Mouse (Mus musculus): Measurements from ENCODE around the gene Fbxl15. TPM values are rescaled to one million over a fixed set of nuclear protein-coding genes. Genes with fewer than 3 reads are reported as not detected.

Fbxl15 gene
- polyA plus RNA-seq, 1 experiment = 38.8 TPM

DNA sequence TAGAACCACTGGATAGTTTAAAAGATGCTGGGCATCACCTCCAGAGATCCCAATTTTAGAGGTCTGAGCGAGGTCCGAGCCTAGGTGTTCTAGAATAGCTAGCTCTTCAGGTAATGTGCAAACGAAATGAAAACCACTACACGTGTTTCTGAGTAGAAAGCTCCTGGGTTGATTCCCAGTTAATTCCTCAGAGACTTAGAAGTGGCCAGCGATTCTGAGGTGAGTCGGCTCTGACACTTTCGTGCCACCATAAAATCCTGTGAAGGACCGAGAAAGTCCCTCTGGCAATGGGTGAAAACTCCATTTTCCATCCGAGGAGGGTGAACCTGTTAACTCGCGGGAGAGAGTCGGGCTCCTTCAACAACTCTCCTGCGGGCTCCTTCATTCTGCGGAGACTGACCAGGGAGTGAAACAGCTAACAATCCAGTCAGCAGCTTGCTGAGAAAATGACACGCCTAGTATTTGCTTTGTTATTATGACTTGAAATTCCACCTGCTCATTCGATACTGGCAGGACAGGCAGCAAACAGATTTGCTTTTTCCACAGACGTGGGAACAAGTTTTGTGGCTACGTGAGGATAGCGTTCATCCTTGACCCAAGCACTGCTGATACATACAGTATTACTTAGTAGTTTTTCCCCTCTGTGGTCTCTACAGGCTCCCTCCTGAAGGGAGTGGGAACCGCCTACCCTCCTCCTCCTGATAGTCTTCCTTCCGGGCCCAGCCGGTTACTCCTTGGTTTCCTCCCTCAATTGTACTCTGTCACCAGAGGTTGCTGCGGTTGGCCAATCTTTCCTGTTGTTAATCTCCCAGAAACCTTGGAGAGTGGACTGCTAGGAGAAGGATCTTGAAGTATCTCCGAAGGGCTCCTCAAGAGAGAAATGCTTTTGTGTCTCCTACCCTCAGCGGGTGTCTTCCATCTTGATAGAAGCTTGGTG, 29.6 kb downstream of the Fbxl15 start:
- no peak for TF ChIP-seq CTCF (IDR thresholded peaks at IDR 0.05; ENCODE audit: borderline replicate concordance, insufficient read depth, low read depth, low read length)
- TF ChIP-seq POLR2A (IDR thresholded peaks at IDR 0.05; ENCODE audit: borderline replicate concordance, insufficient read depth, low read length) = no peak
- peak in 1 of 2 experiments; percentile 23 for DNase-seq
- Histone ChIP-seq H3K4me3 (replicated peaks; ENCODE audit: insufficient read depth, low read depth, low read length) (peak overlapping the region; percentile 83), H3K4me1 (ENCODE audit: control insufficient read depth, insufficient read depth, low read length) (no peaks in the 10 kb centered on the region), H3K27ac (ENCODE audit: insufficient read depth, low read length) (peak overlapping the region; percentile 43; the same call in 1 of the 2 replicates), H3K27me3 (ENCODE audit: control insufficient read depth, insufficient read depth, low read length) (no peaks in the 10 kb centered on the region)
- WGBS = 40% methylated on average over 25 of the region's 25 CpGs

DNA sequence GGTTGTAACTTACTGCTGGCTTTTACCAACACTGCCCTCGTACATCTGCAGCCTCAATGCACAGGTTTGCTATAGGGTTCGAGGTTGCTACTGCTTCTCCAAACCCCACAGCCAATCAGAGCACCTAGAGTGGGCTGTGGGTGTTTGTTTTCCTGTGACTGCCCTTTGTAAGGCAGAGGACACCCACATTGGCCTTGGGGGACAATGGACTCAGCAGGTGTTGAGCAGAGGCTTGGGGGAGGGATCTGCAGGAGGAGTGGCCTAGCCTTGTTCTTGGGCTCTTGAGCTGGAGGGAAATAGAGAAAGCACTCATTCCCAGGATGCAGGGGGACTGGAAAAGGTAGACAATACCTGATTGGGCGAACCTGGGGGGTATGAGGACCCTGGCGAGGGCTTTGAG, 30.4 kb downstream of the Fbxl15 start:
- H3K4me3 ChIP-seq (replicated peaks; ENCODE audit: insufficient read depth, low read depth, low read length) = no peak overlapping the region
- no peaks in the 10 kb centered on the region for H3K27me3 ChIP-seq (ENCODE audit: control insufficient read depth, insufficient read depth, low read length)
- H3K4me1 ChIP-seq (ENCODE audit: control insufficient read depth, insufficient read depth, low read length) = no peaks in the 10 kb centered on the region
- TF ChIP-seq CTCF (IDR thresholded peaks at IDR 0.05; ENCODE audit: borderline replicate concordance, insufficient read depth, low read depth, low read length) (no peak), POLR2A (IDR thresholded peaks at IDR 0.05; ENCODE audit: borderline replicate concordance, insufficient read depth, low read length) (no peak)
- 78% methylated on average over 4 of the region's 4 CpGs for WGBS
- H3K27ac ChIP-seq (ENCODE audit: insufficient read depth, low read length) = no peak overlapping the region
- DNase-seq = no peak

DNA sequence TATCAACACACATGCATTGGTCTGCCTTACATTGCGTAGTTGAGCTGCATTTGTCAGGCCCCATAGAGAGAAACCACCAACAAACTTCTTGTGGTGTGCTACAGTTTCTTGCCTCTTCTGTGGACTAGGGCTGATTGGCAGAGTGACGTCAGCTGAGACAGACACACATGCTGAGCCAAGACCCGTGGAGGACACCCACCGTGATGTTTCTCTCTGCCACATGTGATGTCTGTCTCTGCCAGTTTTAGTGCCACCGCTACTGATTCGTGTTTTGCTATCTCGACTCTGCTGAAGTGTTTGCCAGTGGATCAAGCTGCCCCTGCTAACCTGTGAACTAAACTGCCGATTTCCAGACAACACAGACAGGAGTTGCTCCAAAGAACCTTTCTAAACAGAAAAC, 34.1 kb downstream of the Fbxl15 start:
- WGBS = 21% methylated on average over 8 of the region's 8 CpGs
- Histone ChIP-seq H3K4me1 (ENCODE audit: control insufficient read depth, insufficient read depth, low read length) (no peaks in the 10 kb centered on the region), H3K4me3 (replicated peaks; ENCODE audit: insufficient read depth, low read depth, low read length) (no peak overlapping the region), H3K27me3 (ENCODE audit: control insufficient read depth, insufficient read depth, low read length) (no peaks in the 10 kb centered on the region), H3K27ac (ENCODE audit: insufficient read depth, low read length) (no peak overlapping the region)
- peak in 1 of 2 experiments; percentile 16 for DNase-seq
- TF ChIP-seq POLR2A (IDR thresholded peaks at IDR 0.05; ENCODE audit: borderline replicate concordance, insufficient read depth, low read length) = no peak
- TF ChIP-seq CTCF (IDR thresholded peaks at IDR 0.05; ENCODE audit: borderline replicate concordance, insufficient read depth, low read depth, low read length) = no peak

DNA sequence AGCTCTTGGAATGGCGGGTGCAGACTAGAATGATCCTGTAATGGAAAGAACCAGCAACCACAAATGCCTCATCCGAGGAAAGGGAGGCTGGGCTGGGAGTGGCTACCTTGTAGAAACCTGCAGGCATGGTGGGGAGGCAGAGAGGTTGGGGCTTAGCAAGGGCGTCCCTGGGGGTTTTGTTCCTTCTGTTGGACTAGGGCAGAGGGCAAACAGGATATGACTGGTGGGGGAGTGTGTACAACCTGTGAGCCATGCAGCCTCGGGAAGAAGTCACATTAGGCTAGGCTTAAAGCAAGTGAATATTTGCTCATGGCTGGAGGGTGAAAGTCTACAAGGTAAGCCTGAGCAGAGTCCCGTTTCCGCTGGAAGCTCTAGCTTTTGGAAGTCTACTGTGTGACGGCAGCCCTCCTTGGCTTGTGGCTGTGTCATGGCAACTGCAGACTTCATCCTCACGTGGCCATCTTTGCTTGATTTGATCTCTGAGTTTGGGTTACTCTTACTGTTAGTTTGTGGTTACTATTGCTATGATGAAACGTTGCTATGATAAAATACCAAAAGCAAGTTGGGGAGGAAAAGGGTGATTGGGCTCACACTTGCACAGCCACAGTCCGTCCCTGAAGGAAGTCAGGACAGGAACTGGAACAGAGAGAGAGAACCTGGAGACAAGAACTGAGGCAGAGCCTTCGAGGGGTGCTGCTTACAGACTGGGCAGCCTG, 35.5 kb downstream of the Fbxl15 start:
- TF ChIP-seq CTCF (IDR thresholded peaks at IDR 0.05; ENCODE audit: borderline replicate concordance, insufficient read depth, low read depth, low read length) = no peak
- 85% methylated on average over 11 of the region's 11 CpGs for WGBS

DNA sequence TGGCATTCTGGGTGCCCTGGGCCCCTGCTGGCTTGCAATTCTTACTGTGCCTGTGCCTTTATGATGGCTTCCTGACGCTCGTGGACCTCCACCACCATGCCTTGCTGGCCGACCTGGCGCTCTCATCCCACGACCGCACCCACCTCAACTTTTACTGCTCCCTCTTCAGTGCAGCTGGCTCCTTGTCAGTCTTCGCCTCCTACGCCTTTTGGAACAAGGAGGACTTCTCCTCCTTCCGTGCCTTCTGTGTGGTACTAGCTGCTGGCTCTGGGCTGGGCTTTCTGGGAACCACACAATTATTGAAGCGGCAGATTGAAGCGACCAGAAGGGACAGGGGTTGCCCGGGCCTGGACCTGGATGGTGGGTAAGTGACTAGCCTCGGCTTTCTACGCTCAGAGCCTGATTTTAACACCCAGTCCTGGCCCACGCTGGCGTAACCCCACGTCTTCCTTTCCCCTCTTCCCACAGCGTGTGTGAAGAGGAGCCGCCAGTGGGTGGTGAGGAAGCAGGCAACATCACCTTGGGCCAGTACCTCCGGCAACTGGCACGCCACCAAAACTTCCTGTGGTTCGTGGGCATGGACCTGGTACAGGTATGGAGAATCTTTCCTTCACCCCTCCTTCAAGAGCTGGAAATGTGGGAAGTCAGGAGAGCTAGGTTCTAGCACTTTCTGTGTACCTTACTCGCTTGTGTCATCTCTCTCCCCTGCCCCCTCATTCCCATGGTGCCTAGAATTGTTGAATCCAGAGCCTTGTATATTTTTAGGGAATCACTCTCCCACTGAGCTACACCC, 40.0 kb downstream of the Fbxl15 start:
- 46% methylated on average over 23 of the region's 23 CpGs for WGBS
- Histone ChIP-seq H3K27me3 (ENCODE audit: control insufficient read depth, insufficient read depth, low read length) (no peaks in the 10 kb centered on the region), H3K27ac (ENCODE audit: insufficient read depth, low read length) (no peak overlapping the region), H3K4me1 (ENCODE audit: control insufficient read depth, insufficient read depth, low read length) (peaks cover 8% of the 10 kb centered on the region; the same call in 1 of the 2 replicates), H3K4me3 (replicated peaks; ENCODE audit: insufficient read depth, low read depth, low read length) (no peak overlapping the region)
- DNase-seq = no peak
- no peak for TF ChIP-seq CTCF (IDR thresholded peaks at IDR 0.05; ENCODE audit: borderline replicate concordance, insufficient read depth, low read depth, low read length)
- TF ChIP-seq POLR2A (IDR thresholded peaks at IDR 0.05; ENCODE audit: borderline replicate concordance, insufficient read depth, low read length) = no peak

More for the DNA sequence above, 35.5 kb downstream of the Fbxl15 start:
- Histone ChIP-seq H3K4me1 (ENCODE audit: control insufficient read depth, insufficient read depth, low read length) (peaks cover 8% of the 10 kb centered on the region; the same call in 1 of the 2 replicates), H3K4me3 (replicated peaks; ENCODE audit: insufficient read depth, low read depth, low read length) (no peak overlapping the region), H3K27me3 (ENCODE audit: control insufficient read depth, insufficient read depth, low read length) (no peaks in the 10 kb centered on the region), H3K27ac (ENCODE audit: insufficient read depth, low read length) (no peak overlapping the region)
- no peak for DNase-seq

DNA sequence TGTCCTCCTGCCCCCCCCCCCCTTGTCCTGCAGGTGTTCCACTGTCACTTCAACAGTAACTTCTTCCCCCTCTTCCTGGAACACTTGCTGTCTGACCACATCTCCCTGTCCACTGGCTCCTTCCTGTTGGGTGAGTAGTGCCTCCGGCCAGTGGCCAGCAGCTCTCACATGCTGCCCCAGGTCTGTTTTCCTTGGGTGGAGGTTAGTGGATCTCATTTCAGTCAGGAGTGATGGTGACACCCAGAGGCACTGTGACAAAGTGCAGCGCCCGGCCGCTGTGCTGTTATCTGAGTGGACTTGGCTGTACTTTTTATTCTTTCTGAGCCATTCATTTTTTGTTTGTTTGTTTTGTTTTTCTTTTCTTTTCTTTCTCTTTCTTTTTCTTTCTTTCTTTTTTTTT, 41.2 kb downstream of the Fbxl15 start:
- H3K4me1 ChIP-seq (ENCODE audit: control insufficient read depth, insufficient read depth, low read length) = peaks cover 8% of the 10 kb centered on the region; the same call in 1 of the 2 replicates
- no peak overlapping the region for H3K4me3 ChIP-seq (replicated peaks; ENCODE audit: insufficient read depth, low read depth, low read length)
- no peak overlapping the region for H3K27ac ChIP-seq (ENCODE audit: insufficient read depth, low read length)
- TF ChIP-seq POLR2A (IDR thresholded peaks at IDR 0.05; ENCODE audit: borderline replicate concordance, insufficient read depth, low read length) (no peak), CTCF (IDR thresholded peaks at IDR 0.05; ENCODE audit: borderline replicate concordance, insufficient read depth, low read depth, low read length) (peak; percentile 81)
- DNase-seq = peak; percentile 66 to 79
- no peaks in the 10 kb centered on the region for H3K27me3 ChIP-seq (ENCODE audit: control insufficient read depth, insufficient read depth, low read length)
- WGBS = 11% methylated on average over 4 of the region's 4 CpGs

DNA sequence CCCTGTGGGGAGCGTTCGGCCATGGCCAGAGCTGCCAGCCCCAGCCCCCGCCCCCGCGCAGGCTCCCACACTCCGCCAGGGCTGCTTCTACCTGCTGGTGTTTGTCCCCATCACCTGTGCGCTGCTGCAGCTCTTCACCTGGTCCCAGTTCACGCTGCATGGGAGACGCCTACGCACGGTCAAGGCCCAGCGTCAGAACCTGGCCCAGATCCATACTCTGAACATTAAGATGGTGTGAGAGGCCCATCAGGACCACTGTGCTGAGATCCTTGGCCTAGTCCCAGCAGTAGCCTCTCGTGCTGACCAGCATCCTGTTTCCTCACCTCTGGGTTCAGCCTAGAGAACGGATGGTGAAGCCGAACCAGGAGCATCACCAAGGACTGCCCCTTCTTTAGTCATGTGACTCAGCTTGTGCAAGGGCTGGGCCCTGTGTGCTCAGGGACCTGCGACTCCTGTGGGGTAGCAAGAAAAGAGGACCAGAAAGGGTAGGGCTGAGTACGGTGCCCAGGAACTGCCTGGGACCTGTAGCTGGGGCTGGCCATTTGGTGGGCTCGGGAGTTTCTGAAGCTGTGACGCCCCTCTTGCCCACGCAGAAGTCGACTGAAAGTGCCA, 46.6 kb downstream of the Fbxl15 start:
- Histone ChIP-seq H3K27me3 (ENCODE audit: control insufficient read depth, insufficient read depth, low read length) (no peaks in the 10 kb centered on the region), H3K27ac (ENCODE audit: insufficient read depth, low read length) (no peak overlapping the region), H3K4me3 (replicated peaks; ENCODE audit: insufficient read depth, low read depth, low read length) (no peak overlapping the region), H3K4me1 (ENCODE audit: control insufficient read depth, insufficient read depth, low read length) (peaks cover 5% of the 10 kb centered on the region)
- TF ChIP-seq CTCF (IDR thresholded peaks at IDR 0.05; ENCODE audit: borderline replicate concordance, insufficient read depth, low read depth, low read length) = no peak
- TF ChIP-seq POLR2A (IDR thresholded peaks at IDR 0.05; ENCODE audit: borderline replicate concordance, insufficient read depth, low read length) = 0 out of 2 replicates have a peak, but pooled peaks have one; percentile 14
- peak; percentile 39 to 45 for DNase-seq
- 25% methylated on average over 21 of the region's 21 CpGs for WGBS
